Mouse (Mus musculus) kidney, postnatal 0 days (tissue): Measurements from ENCODE around the gene Hs3st3a1. TPM values are rescaled to one million over a fixed set of nuclear protein-coding genes. Genes with fewer than 3 reads are reported as not detected.

Experiments
- ATAC-seq: fragments of 200-750 bp; cut with Nextera tagmentation; replicated peaks from 2 replicates; pipeline ENCODE4 v1.8.0; 2017; ENCODE audit warnings: low read depth, moderate number of reproducible peaks, moderate TSS enrichment, moderate library complexity; ENCODE audit not compliant: low FRiP score
- DNase-seq: peaks from one replicate; pipeline ENCODE4 v3.0.0-alpha.2; 2016; ENCODE audit warnings: low spot score
- H3K27ac ChIP-seq: fragments of 300-500 bp; sonication (generic); 2 replicates; pipeline ENCODE4 v1.5.1; 2014; ENCODE audit warnings: mild to moderate bottlenecking
- H3K27me3 ChIP-seq: fragments of 300-500 bp; sonication (generic); 2 replicates; pipeline ENCODE4 v1.6.1; 2014; ENCODE audit warnings: low read length, mixed read lengths; ENCODE audit not compliant: insufficient read depth
- H3K36me3 ChIP-seq: fragments of 300-500 bp; sonication (generic); 2 replicates; pipeline ENCODE4 v1.6.1; 2014; ENCODE audit warnings: low read length, mixed read lengths; ENCODE audit not compliant: insufficient read depth
- H3K4me1 ChIP-seq: fragments of 300-500 bp; sonication (generic); replicated peaks from 2 replicates; pipeline ENCODE4 v1.6.1; 2014; ENCODE audit warnings: antibody characterized with exemption, low read length, mixed read lengths; ENCODE audit not compliant: insufficient read depth
- H3K4me2 ChIP-seq: fragments of 300-500 bp; sonication (generic); 2 replicates; pipeline ENCODE4 v1.6.1; 2014; ENCODE audit warnings: mild to moderate bottlenecking, low read length, moderate library complexity, mixed read lengths
- H3K4me3 ChIP-seq: fragments of 300-500 bp; sonication (generic); replicated peaks from 2 replicates; pipeline ENCODE4 v1.5.1; 2014; ENCODE audit warnings: low read depth, low read length
- H3K9ac ChIP-seq: fragments of 300-500 bp; sonication (generic); 2 replicates; pipeline ENCODE4 v1.6.1; 2014; ENCODE audit warnings: low read depth, low read length
- H3K9me3 ChIP-seq: fragments of 300-500 bp; sonication (generic); replicated peaks from 2 replicates; pipeline ENCODE4 v1.6.1; 2016; ENCODE audit warnings: low read length, inconsistent platforms, mixed read lengths
- CTCF ChIP-seq: IDR thresholded peaks from 2 replicates; pipeline ENCODE4 v1.5.1; 2016; ENCODE audit warnings: antibody characterized with exemption, low read depth, mild to moderate bottlenecking, moderate library complexity
- WGBS: fragments of 180-500 bp; shearing (Covaris S2); extraction: QIAGEN DNeasy Blood & Tissue Kit; methylation state at CpG from one replicate; pipeline ENCODE4 v1.1.7; 2014; 5-methylcytosine and 5-hydroxymethylcytosine counted together
- polyA plus RNA-seq: library from polyadenylated mRNA; unstranded; fragments of >200 nt; fragmentation: Nextera tagmentation; extraction: Ambion mirVana; gene quantifications from 2 replicates; pipeline ENCODE4 v1.2.1, GENCODE M21; 2015

Gene Hs3st3a1
- polyA plus RNA-seq, 1 experiment from 2014 or later: 2.2 TPM

DNA sequence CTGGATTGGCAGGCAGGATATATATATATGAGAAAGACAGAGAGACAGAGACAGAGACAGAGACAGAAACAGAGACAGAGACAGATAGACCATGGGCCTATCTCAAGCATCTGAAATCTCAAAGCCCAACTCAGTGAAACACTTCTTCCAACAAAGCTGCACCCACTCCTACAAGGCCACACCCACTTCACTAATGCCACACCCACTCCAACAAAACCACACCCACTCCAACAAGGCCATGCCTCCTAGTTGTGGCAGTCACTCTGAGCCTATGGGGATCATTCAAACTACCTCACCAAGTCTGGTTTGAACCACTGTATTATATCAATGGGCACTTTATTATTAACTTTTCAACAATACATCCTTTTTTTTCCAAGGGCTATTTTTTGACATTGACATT, 35.6 kb downstream of the Hs3st3a1 start:
- Histone ChIP-seq H3K4me3 (no peak overlapping the region), H3K4me2 (no peak overlapping the region), H3K4me1 (no peaks in the 10 kb centered on the region), H3K36me3 (no peaks in the 10 kb centered on the region), H3K27me3 (no peaks in the 10 kb centered on the region), H3K27ac (no peak overlapping the region), H3K9ac (no peak overlapping the region), H3K9me3 (no peaks in the 10 kb centered on the region)
- TF ChIP-seq CTCF: no peak
- ATAC-seq: no peak
- no peak for DNase-seq

DNA sequence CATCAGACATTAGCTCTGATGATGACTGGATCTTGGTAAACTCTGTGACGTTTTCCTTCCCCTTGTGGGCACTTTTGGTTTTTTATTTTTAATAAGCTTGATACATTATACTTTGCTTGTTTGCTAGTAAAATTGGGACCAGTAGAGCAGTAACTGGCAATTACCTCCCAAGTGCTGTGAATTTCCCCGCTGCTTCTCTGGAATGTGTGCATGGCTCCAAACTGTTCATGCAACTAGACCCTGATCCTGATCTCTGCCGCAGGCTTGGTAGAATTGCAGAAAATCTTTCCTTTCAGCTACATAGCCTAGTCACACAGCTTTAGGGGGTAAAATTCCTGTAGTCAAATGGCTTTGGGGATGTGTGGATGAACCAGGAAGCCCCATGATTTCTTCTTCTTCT, 38.5 kb downstream of the Hs3st3a1 start:
- 64% methylated on average over 3 of the region's 3 CpGs for WGBS

GRCm38 (mm10) chr11:64481445-64481844, 46.3 kb downstream of the Hs3st3a1 start:
- H3K4me1 ChIP-seq: no peaks in the 10 kb centered on the region
- ATAC-seq: no peak
- no peak overlapping the region for H3K4me3 ChIP-seq
- no peak overlapping the region for H3K27ac ChIP-seq
- no peak overlapping the region for H3K4me2 ChIP-seq
- H3K27me3 ChIP-seq: no peaks in the 10 kb centered on the region
- no peaks in the 10 kb centered on the region for H3K9me3 ChIP-seq
- 73% methylated on average over 3 of the region's 3 CpGs for WGBS
- DNase-seq: peak; percentile 20
- no peak for TF ChIP-seq CTCF
- no peaks in the 10 kb centered on the region for H3K36me3 ChIP-seq
- no peak overlapping the region for H3K9ac ChIP-seq

More for the DNA sequence above, 38.5 kb downstream of the Hs3st3a1 start:
- no peak for ATAC-seq
- no peaks in the 10 kb centered on the region for H3K36me3 ChIP-seq
- no peaks in the 10 kb centered on the region for H3K4me1 ChIP-seq
- TF ChIP-seq CTCF: no peak
- peak; percentile 5 for DNase-seq
- no peak overlapping the region for H3K4me2 ChIP-seq
- H3K27ac ChIP-seq: no peak overlapping the region
- H3K27me3 ChIP-seq: no peaks in the 10 kb centered on the region
- H3K9ac ChIP-seq: no peak overlapping the region
- no peaks in the 10 kb centered on the region for H3K9me3 ChIP-seq
- no peak overlapping the region for H3K4me3 ChIP-seq

- WGBS: 35% methylated on average over 9 of the region's 9 CpGs
- H3K4me3 ChIP-seq: no peak overlapping the region
- no peaks in the 10 kb centered on the region for H3K36me3 ChIP-seq
- H3K9me3 ChIP-seq: no peaks in the 10 kb centered on the region
- TF ChIP-seq CTCF: no peak
- ATAC-seq (no peak), DNase-seq (no peak)
- H3K4me1 ChIP-seq: no peaks in the 10 kb centered on the region
- no peaks in the 10 kb centered on the region for H3K27me3 ChIP-seq
- no peak overlapping the region for H3K4me2 ChIP-seq
- no peak overlapping the region for H3K9ac ChIP-seq
- no peak overlapping the region for H3K27ac ChIP-seq
These were observed 54.7 kb downstream of the Hs3st3a1 start for GRCm38 (mm10) chr11:64489587-64490433.

DNA sequence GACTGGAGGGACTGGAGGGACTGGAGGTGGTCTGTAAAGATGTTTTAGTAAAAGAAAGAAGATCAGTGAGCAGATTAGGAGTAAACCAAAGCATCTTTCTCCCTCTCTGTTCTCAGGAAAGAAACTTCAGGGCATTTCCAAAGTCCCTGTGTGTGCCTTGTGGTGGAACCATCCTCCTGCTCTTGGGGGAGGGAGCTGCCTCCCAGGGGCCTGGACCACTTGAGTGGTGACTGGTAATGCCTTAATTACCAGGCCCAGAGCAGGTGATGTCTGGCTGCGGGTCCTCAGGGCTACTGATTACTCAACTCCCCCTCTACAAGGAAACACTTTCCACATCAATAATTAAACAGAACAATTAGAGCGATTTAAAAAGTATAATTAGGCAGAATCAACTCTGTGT, 59.3 kb downstream of the Hs3st3a1 start:
- no peak overlapping the region for H3K27ac ChIP-seq
- no peak overlapping the region for H3K9ac ChIP-seq
- no peak for DNase-seq
- H3K36me3 ChIP-seq: no peaks in the 10 kb centered on the region
- H3K9me3 ChIP-seq: no peaks in the 10 kb centered on the region
- H3K4me3 ChIP-seq: no peak overlapping the region
- 0 out of 2 replicates have a peak, but pooled peaks cover 4% of the 10 kb centered on the region for H3K4me1 ChIP-seq
- no peak overlapping the region for H3K4me2 ChIP-seq
- WGBS: 51% methylated on average over 2 of the region's 2 CpGs
- no peaks in the 10 kb centered on the region for H3K27me3 ChIP-seq
- ATAC-seq: no peak
- TF ChIP-seq CTCF: no peak

DNA sequence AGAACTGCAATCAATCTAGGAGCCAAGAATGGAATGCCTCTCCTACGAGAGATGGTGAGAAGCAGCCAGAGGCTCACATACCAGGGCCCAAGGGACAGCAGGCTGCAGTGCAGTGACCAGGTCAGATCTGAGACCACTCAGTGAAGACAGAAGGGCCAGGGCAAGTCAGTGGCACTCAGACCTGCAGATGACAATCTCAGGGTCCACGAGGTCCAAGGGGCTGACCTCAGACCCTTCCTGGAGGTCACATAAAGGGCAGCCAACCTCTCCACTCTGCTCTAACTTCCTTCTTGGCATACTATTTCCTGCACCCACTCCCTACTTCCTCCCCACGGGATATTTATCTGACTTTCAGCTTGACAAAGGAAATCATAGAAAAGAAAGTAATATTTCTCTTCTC, 60.8 kb downstream of the Hs3st3a1 start:
- DNase-seq (no peak), ATAC-seq (no peak)
- H3K27me3 ChIP-seq: no peaks in the 10 kb centered on the region
- H3K27ac ChIP-seq: no peak overlapping the region
- H3K9me3 ChIP-seq: no peaks in the 10 kb centered on the region
- no peak overlapping the region for H3K9ac ChIP-seq
- no peak overlapping the region for H3K4me2 ChIP-seq
- no peaks in the 10 kb centered on the region for H3K36me3 ChIP-seq
- TF ChIP-seq CTCF: no peak
- WGBS: 12% methylated on average over 3 of the region's 3 CpGs
- 0 out of 2 replicates have a peak, but pooled peaks cover 4% of the 10 kb centered on the region for H3K4me1 ChIP-seq
- H3K4me3 ChIP-seq: no peak overlapping the region
